Comparison of ENCODE assay signal across 10 mouse cellular contexts in genomic region chr9:63915976-63916375, GRCm38 (mm10).
DNase-seq lines count a peak whose midpoint lies in the region; ATAC-seq and TF ChIP-seq lines count a peak whose summit lies in the region.
"Had no signal": no experiment of that assay in that cellular context is flagged by ENCODE, and none has a peak within 500 bp of the region (broad histone marks: within the 10 kb centered on the region; RNA-seq: fewer than 3 reads in every experiment).

No protein-coding gene starts in this region.

- H3K4me1 ChIP-seq in hindbrain, embryonic 11.5 days (replicated peaks; ENCODE audit: control insufficient read depth, insufficient read depth, low read length), result no peaks in the 10 kb centered on the region
- H3K4me1 ChIP-seq in hindbrain, embryonic 13.5 days (replicated peaks), result peaks cover 9% of the 10 kb centered on the region; the same call in 1 of the 2 replicates
- peaks cover 0 to 17% of the 10 kb centered on the region in 2 experiments; a peak in 2 of 4 replicates for H3K4me1 ChIP-seq in MEL (ENCODE audit: control insufficient read depth in 1 of 2, insufficient read depth in 2 of 2, low read length in 2 of 2)
- H3K4me1 ChIP-seq in limb, embryonic 10.5 days, result peaks cover 21% of the 10 kb centered on the region

- peak; percentile 69 to 84 (median 70) for TF ChIP-seq CTCF in MEL (IDR thresholded peaks at IDR 0.05 in 2 of 3, conservative IDR thresholded peaks at IDR 0.05 in 1 of 3; ENCODE audit: control insufficient read depth in 1 of 3, insufficient read depth in 1 of 3, low read depth in 2 of 3, low read length in 3 of 3, poor library complexity in 1 of 3, severe bottlenecking in 1 of 3)

- H3K36me3 ChIP-seq in hindbrain, embryonic 11.5 days (ENCODE audit: control insufficient read depth, insufficient read depth, low read length), result no peaks in the 10 kb centered on the region
- H3K36me3 ChIP-seq in hindbrain, embryonic 13.5 days, result no peaks in the 10 kb centered on the region
- peaks cover 0 to 11% of the 10 kb centered on the region in 2 experiments; a peak in 2 of 4 replicates for H3K36me3 ChIP-seq in MEL (ENCODE audit: control insufficient read depth in 1 of 2, insufficient read depth in 2 of 2, low read length in 2 of 2)
- no peaks in the 10 kb centered on the region for H3K36me3 ChIP-seq in limb, embryonic 10.5 days
- H3K36me3 ChIP-seq: embryonic facial prominence, embryonic 12.5 days; liver, embryonic 15.5 days had no signal

- no peak overlapping the region for H3K4me2 ChIP-seq in hindbrain, embryonic 11.5 days (replicated peaks; ENCODE audit: low read depth, low read length)
- no peak overlapping the region for H3K4me2 ChIP-seq in hindbrain, embryonic 13.5 days
- H3K4me2 ChIP-seq: embryonic facial prominence, embryonic 12.5 days; liver, embryonic 15.5 days had no signal

- ATAC-seq in hindbrain, embryonic 11.5 days (ENCODE audit: low FRiP score), result no peak
- no peak for ATAC-seq in hindbrain, embryonic 13.5 days (ENCODE audit: low FRiP score)

- no peak for TF ChIP-seq EP300 in MEL (IDR thresholded peaks at IDR 0.05; ENCODE audit: low read depth in 1 of 2, low read length in 2 of 2)

- no peaks in the 10 kb centered on the region for H3K27me3 ChIP-seq in hindbrain, embryonic 11.5 days (ENCODE audit: control insufficient read depth, insufficient read depth, low read length)
- H3K27me3 ChIP-seq in hindbrain, embryonic 13.5 days, result peaks cover 6% of the 10 kb centered on the region; the same call in 1 of the 2 replicates
- H3K27me3 ChIP-seq in MEL (ENCODE audit: control insufficient read depth in 1 of 2, insufficient read depth in 2 of 2, low read length in 2 of 2), result no peaks in the 10 kb centered on the region
- H3K27me3 ChIP-seq in limb, embryonic 10.5 days (ENCODE audit: low read depth, poor library complexity, severe bottlenecking), result peaks cover 3% of the 10 kb centered on the region; the same call in 1 of the 2 replicates
- H3K27me3 ChIP-seq: embryonic facial prominence, embryonic 12.5 days had no signal

- H3K4me3 ChIP-seq in hindbrain, embryonic 11.5 days (ENCODE audit: low read depth, low read length), result no peak overlapping the region
- no peak overlapping the region for H3K4me3 ChIP-seq in hindbrain, embryonic 13.5 days
- H3K4me3 ChIP-seq in MEL (ENCODE audit: control insufficient read depth in 1 of 2, insufficient read depth in 1 of 2, low read depth in 2 of 2, low read length in 2 of 2), result no peak overlapping the region
- no peak overlapping the region for H3K4me3 ChIP-seq in limb, embryonic 10.5 days
- H3K4me3 ChIP-seq: embryonic facial prominence, embryonic 12.5 days; liver, embryonic 15.5 days had no signal

- TF ChIP-seq POLR2A in MEL (IDR thresholded peaks at IDR 0.05; ENCODE audit: control insufficient read depth in 1 of 2, insufficient read depth in 1 of 2, low read depth in 1 of 2, low read length in 2 of 2, poor library complexity in 1 of 2), result no peak

- peak; percentile 61 for TF ChIP-seq RAD21 in MEL (IDR thresholded peaks at IDR 0.05; ENCODE audit: low read depth, low read length)

- 66% methylated on average over 5 of the region's 5 CpGs for WGBS in hindbrain, embryonic 11.5 days
- WGBS in hindbrain, embryonic 13.5 days, result 69% methylated on average over 5 of the region's 5 CpGs
- WGBS in limb, embryonic 10.5 days, result 62% methylated on average over 5 of the region's 5 CpGs

- H3K9ac ChIP-seq in hindbrain, embryonic 11.5 days (ENCODE audit: low read depth, low read length), result no peak overlapping the region
- no peak overlapping the region for H3K9ac ChIP-seq in hindbrain, embryonic 13.5 days
- no peak overlapping the region for H3K9ac ChIP-seq in MEL (ENCODE audit: control insufficient read depth, low read depth, low read length, poor library complexity, severe bottlenecking)
- H3K9ac ChIP-seq: embryonic facial prominence, embryonic 12.5 days; liver, embryonic 15.5 days had no signal

- H3K9me3 ChIP-seq in hindbrain, embryonic 11.5 days (ENCODE audit: control insufficient read depth, low read length), result no peaks in the 10 kb centered on the region
- no peaks in the 10 kb centered on the region for H3K9me3 ChIP-seq in hindbrain, embryonic 13.5 days
- H3K9me3 ChIP-seq in MEL (replicated peaks; ENCODE audit: insufficient read depth, low read length), result no peaks in the 10 kb centered on the region
- H3K9me3 ChIP-seq in limb, embryonic 10.5 days (replicated peaks), result no peaks in the 10 kb centered on the region
- H3K9me3 ChIP-seq: embryonic facial prominence, embryonic 12.5 days; liver, embryonic 15.5 days had no signal

- H3K27ac ChIP-seq in hindbrain, embryonic 11.5 days (ENCODE audit: low read depth, low read length), result no peak overlapping the region
- H3K27ac ChIP-seq in hindbrain, embryonic 13.5 days, result no peak overlapping the region
- H3K27ac ChIP-seq in MEL (ENCODE audit: control insufficient read depth, low read depth, low read length), result no peak overlapping the region
- no peak overlapping the region for H3K27ac ChIP-seq in limb, embryonic 10.5 days
- H3K27ac ChIP-seq: embryonic facial prominence, embryonic 12.5 days; liver, embryonic 15.5 days had no signal

- peak; percentile 60 for DNase-seq in hindbrain, embryonic 11.5 days (ENCODE audit: low spot score)
- DNase-seq in MEL (ENCODE audit: low read depth, low spot score), result peak; percentile 68
- peak; percentile 55 for DNase-seq in c-Kit-positive CD71-positive TER-119-positive erythroid progenitor cells, embryonic 14.5 days (ENCODE audit: low spot score)
- DNase-seq in heart, postnatal 4 days, result peak; percentile 84
- peak; percentile 68 for DNase-seq in limb, embryonic 10.5 days (ENCODE audit: low spot score)
- peak; percentile 41 for DNase-seq in right cerebral cortex, adult 18-20 months
- peak; percentile 68 to 73 for DNase-seq in urinary bladder, postnatal 36 days (ENCODE audit: low spot score in 2 of 2)

- no peaks in the 10 kb centered on the region for H3K79me2 ChIP-seq in MEL (ENCODE audit: control insufficient read depth, insufficient read depth, low read length, poor library complexity)

TF ChIP-seq in MEL, 35 proteins besides CTCF, POLR2A, EP300 and RAD21:
- no peak for TF ChIP-seq MAX (IDR thresholded peaks at IDR 0.05; ENCODE audit: low read length)
- TF ChIP-seq SMC3 (IDR thresholded peaks at IDR 0.05; ENCODE audit: low read depth, low read length), result peak; percentile 48
- TF ChIP-seq ELF1 (IDR thresholded peaks at IDR 0.05; ENCODE audit: low read depth, low read length), result no peak
